Mouse (Mus musculus) brain, embryonic 14.5 days (tissue): Measurements from ENCODE around the gene Gm21983.

Experiments
- CTCF ChIP-seq: fragments of 200-500 bp; IDR thresholded peaks from 2 replicates; pipeline ENCODE4 v1.5.1; 2012; ENCODE audit warnings: inconsistent platforms, mild to moderate bottlenecking, moderate library complexity, borderline replicate concordance; ENCODE audit not compliant: insufficient read depth, insufficient read length; ENCODE audit errors: extremely low read depth
- POLR2A ChIP-seq: fragments of 200-500 bp; IDR thresholded peaks from 2 replicates; pipeline ENCODE4 v1.6.1; 2012; ENCODE audit warnings: mild to moderate bottlenecking, inconsistent platforms, borderline replicate concordance; ENCODE audit not compliant: poor library complexity, insufficient read depth, insufficient read length, severe bottlenecking; ENCODE audit errors: extremely low read depth

DNA sequence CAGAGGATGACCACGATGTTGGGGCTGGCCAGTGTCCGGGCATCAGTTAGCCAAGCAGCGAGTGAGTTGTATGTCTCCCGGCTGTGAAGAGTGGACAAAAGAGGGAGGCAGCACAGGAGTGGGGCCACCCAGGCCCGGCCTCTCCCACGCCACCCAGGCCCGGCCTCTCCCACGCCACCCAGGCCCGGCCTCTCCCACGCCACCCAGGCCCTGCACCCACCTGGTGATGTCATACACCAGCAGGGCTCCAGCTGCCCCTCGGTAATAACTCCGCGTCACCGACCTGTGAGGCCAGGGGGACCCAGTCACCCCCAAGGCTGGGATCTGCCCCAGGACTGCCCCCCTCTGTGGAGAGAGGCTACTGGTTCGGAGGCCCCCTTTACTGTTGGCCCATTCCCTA lies 6.4 kb downstream of the Gm21983 start:
- TF ChIP-seq POLR2A: no peak
- TF ChIP-seq CTCF: no peak
